Mouse (Mus musculus): ENCODE results near the gene 2310011J03Rik. TPM values are rescaled to one million over a fixed set of nuclear protein-coding genes. Genes with fewer than 3 reads are reported as not detected.
A peak's percentile ranks its signal among the peaks of the same experiment; 100 is the strongest.

Gene 2310011J03Rik
- 58.4 and 62.4 TPM in 2 replicates for polyA plus RNA-seq (2012; rRNA removed)

DNA sequence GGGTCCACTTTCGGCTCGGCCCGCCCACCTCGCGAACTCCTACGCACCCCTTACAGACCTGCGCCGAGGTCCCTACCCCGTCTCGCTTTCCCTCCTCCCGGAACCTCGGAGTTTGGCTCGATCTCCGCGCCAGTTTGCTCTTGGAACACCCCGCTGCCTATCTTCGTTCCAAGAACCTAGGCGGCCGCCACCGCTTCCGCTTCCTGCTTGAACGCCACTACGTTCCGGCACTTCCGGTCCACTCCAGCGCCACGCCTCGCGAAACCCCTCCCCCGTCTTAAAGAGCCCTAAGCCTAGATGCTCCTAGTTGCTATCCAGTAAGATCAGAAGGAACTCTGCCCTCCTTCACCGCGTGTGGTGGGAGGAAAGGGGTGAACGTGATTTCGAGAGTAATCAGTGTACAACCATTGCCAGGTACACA is at the start of gene 2310011J03Rik:
Gene 2310011J03Rik (minus strand): TSS at position 198 of the 421 bp plus-strand sequence.
- WGBS = under 1% methylated on average over 34 of the region's 34 CpGs
- peak within 1 kb of the TSS; percentile 96 for H3K4me3 ChIP-seq (replicated peaks; ENCODE audit: extremely low read depth, low read depth, low read length)
- peak; percentile 84 for TF ChIP-seq POLR2A (IDR thresholded peaks at IDR 0.05; ENCODE audit: borderline replicate concordance, extremely low read depth, low read depth, low read length)
- TF ChIP-seq CTCF (IDR thresholded peaks at IDR 0.05; ENCODE audit: insufficient read depth, low read length) = no peak
- peaks cover 10% of the 10 kb centered on the region for H3K4me1 ChIP-seq (ENCODE audit: control insufficient read depth, insufficient read depth, low read length)
- peak; percentile 93 for DNase-seq

DNA sequence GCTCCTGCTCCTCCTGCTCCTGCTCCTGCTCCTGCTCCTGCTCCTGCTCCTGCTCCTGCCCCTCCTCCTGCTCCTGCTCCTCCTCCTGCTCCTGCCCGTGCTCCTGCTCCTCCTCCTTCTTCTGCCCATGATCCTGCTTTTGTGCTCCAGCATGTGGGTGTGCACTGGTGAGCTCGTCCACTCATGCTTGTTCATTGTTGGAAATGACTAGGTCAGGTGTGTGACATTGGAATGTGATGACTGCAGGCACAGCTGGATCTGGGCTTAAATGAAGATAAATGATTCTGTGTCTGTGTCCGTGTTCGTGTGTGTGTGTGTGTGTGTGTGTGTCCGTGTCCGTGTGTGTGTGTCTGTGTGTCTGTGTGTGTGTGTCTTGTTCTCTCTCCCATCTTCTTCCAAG is 48.1 kb upstream of the 2310011J03Rik start:
- no peak for TF ChIP-seq POLR2A (IDR thresholded peaks at IDR 0.05; ENCODE audit: borderline replicate concordance, extremely low read depth, low read depth, low read length)
- TF ChIP-seq CTCF (IDR thresholded peaks at IDR 0.05; ENCODE audit: insufficient read depth, low read length) = no peak
- no peaks in the 10 kb centered on the region for H3K4me1 ChIP-seq (ENCODE audit: control insufficient read depth, insufficient read depth, low read length)
- DNase-seq = no peak
- 86% methylated on average over 6 of the region's 6 CpGs for WGBS
- H3K4me3 ChIP-seq (replicated peaks; ENCODE audit: extremely low read depth, low read depth, low read length) = no peak overlapping the region

DNA sequence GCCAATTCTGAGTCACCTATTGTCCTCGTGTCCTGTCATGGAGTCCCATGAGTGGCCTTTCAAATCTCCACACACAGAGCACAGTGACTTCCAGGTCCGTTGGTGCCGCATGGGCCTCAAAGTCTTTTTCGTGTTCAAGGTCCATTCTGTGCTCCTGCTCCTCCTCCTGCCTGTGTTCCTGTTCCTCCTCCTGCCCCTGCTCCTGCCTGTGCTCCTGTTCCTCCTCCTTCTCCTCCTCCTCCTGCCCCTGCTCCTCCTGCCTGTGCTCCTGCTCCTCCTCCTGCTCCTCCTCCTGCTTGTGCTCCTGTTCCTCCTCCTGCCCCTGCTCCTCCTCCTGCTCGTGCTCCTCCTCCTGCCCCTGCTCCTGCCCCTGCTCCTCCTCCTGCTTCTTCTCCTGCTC is 47.6 kb upstream of the 2310011J03Rik start:
- no peak for TF ChIP-seq CTCF (IDR thresholded peaks at IDR 0.05; ENCODE audit: insufficient read depth, low read length)
- TF ChIP-seq POLR2A (IDR thresholded peaks at IDR 0.05; ENCODE audit: borderline replicate concordance, extremely low read depth, low read depth, low read length) = no peak
- H3K4me1 ChIP-seq (ENCODE audit: control insufficient read depth, insufficient read depth, low read length) = no peaks in the 10 kb centered on the region
- 48% methylated on average over 5 of the region's 5 CpGs for WGBS
- DNase-seq = no peak
- no peak overlapping the region for H3K4me3 ChIP-seq (replicated peaks; ENCODE audit: extremely low read depth, low read depth, low read length)

DNA sequence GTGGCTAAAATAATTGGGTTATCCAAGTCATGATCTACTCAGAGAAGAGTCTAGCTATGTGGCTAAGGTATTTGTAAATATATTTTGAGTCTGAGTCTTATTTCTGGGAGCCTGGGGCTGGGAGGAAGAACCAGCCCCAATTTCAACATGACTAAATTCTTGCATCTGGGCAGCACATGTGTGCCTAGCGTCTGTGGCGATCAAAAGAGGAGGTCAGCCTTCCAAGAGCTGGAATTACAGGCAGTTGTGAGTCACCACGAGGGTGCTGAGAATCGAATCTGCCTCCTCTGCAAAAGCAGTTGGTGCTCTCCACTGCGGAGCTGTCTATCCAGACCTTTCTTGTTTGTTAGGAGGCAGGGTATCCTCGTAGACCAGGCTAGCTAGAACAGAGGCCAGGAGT is 45.4 kb upstream of the 2310011J03Rik start:
- H3K4me3 ChIP-seq (replicated peaks; ENCODE audit: extremely low read depth, low read depth, low read length) = no peak overlapping the region
- WGBS = 67% methylated on average over 6 of the region's 6 CpGs
- H3K4me1 ChIP-seq (ENCODE audit: control insufficient read depth, insufficient read depth, low read length) = no peaks in the 10 kb centered on the region
- no peak for DNase-seq
- TF ChIP-seq CTCF (IDR thresholded peaks at IDR 0.05; ENCODE audit: insufficient read depth, low read length) (no peak), POLR2A (IDR thresholded peaks at IDR 0.05; ENCODE audit: borderline replicate concordance, extremely low read depth, low read depth, low read length) (no peak)

DNA sequence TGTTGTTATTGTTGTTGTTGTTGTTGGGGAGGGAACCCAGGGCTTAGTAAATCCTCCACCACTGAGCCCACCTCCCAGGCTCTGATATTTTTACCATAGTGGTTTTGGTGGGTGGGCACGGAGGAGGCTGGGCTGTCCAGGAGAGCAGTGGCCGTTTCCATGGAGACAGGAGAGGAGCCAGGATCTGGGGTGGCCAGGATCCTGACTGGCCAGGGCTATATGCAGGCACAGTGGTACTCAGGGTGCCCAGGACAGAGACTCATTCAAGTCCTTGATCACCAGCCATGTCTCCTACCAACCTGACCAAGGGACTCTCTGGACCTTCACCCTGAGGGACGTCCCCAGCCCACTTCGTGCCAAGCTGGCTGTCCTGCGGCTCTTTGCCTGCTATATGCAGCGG is 43.4 kb upstream of the 2310011J03Rik start:
- Histone ChIP-seq H3K4me1 (ENCODE audit: control insufficient read depth, insufficient read depth, low read length) (no peaks in the 10 kb centered on the region), H3K4me3 (replicated peaks; ENCODE audit: extremely low read depth, low read depth, low read length) (no peak overlapping the region)
- TF ChIP-seq CTCF (IDR thresholded peaks at IDR 0.05; ENCODE audit: insufficient read depth, low read length) (no peak), POLR2A (IDR thresholded peaks at IDR 0.05; ENCODE audit: borderline replicate concordance, extremely low read depth, low read depth, low read length) (no peak)
- 39% methylated on average over 6 of the region's 6 CpGs for WGBS
- no peak for DNase-seq

DNA sequence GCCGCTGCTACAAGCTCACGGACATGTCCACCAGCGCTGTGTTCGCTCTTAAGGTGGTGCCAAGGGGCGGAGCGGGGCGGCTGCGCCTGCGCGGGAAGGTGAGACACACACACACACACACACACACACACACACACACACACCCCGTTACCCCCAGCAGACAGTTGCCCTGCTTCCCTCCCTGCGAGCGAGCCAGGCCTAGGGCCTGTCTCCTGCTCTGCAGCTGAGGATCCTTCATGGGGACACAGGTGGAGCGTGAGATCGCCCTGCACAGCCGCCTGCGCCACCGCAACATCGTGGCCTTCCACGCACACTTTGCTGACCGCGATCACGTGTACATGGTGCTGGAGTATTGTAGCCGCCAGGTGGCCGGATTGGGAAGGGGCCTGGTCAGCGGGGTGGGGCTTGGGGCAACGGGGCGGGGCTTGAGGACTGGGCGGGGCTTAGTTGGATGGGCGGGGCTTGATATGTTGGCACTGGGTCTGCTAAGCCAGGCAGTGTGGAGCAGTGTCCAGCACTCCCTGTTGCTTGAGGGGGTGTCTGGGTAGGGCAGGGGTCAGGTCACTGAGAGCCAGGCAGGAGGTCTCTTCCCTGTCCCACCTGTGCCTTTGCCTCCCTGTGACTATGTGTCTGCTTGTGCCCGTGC is 37.8 kb upstream of the 2310011J03Rik start:
- WGBS = 7% methylated on average over 29 of the region's 31 CpGs
- H3K4me3 ChIP-seq (replicated peaks; ENCODE audit: extremely low read depth, low read depth, low read length) = peak overlapping the region; percentile 14
- DNase-seq = peak; percentile 36
- TF ChIP-seq CTCF (IDR thresholded peaks at IDR 0.05; ENCODE audit: insufficient read depth, low read length) = no peak
- no peak for TF ChIP-seq POLR2A (IDR thresholded peaks at IDR 0.05; ENCODE audit: borderline replicate concordance, extremely low read depth, low read depth, low read length)
- 0 out of 2 replicates have a peak, but pooled peaks cover 3% of the 10 kb centered on the region for H3K4me1 ChIP-seq (ENCODE audit: control insufficient read depth, insufficient read depth, low read length)

DNA sequence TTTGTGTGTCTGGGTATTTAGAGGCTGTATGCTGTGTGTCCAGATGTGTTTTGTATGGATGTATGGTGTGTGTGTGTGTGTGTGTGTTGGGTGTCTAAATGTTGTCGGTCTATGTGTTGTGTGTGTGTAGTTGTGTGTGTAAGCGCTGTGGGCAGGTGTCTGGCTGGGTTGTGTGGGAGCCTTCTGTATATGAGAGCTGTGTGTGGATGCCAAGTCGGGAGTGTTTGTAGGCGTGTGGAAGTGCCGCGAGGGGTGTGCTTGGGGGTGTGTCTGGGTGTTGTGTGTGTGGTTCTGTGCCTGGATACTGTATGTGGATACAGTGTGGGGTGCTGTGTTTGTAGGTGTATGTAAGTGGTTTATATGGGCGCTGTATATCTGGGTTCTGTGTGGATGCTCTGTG is 37.0 kb upstream of the 2310011J03Rik start:
- WGBS = 24% methylated on average over 7 of the region's 7 CpGs
- no peak for DNase-seq
- TF ChIP-seq POLR2A (IDR thresholded peaks at IDR 0.05; ENCODE audit: borderline replicate concordance, extremely low read depth, low read depth, low read length) (no peak), CTCF (IDR thresholded peaks at IDR 0.05; ENCODE audit: insufficient read depth, low read length) (no peak)
- Histone ChIP-seq H3K4me1 (ENCODE audit: control insufficient read depth, insufficient read depth, low read length) (0 out of 2 replicates have a peak, but pooled peaks cover 3% of the 10 kb centered on the region), H3K4me3 (replicated peaks; ENCODE audit: extremely low read depth, low read depth, low read length) (no peak overlapping the region)

DNA sequence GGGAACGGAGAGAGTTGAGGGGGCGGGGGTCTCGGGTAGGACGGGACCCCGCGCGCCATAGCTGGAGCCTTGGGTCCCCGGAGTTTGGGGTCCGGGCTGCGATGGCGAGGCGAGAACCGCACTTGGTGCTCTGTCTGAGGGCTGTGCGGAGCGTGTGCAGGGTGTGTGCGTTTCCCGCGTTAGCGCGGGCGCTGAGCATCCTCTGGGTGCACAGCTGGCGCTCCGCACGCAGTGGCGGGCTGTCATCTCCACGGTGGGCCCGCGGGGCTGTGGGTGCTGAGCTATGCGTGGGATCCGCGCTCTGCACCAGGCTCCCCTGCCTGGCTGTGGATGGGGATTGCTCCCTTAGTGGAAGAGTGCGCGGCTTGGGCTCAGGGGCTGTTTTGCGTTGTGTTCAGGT is 36.4 kb upstream of the 2310011J03Rik start:
- no peak for TF ChIP-seq CTCF (IDR thresholded peaks at IDR 0.05; ENCODE audit: insufficient read depth, low read length)
- TF ChIP-seq POLR2A (IDR thresholded peaks at IDR 0.05; ENCODE audit: borderline replicate concordance, extremely low read depth, low read depth, low read length) = no peak

DNA sequence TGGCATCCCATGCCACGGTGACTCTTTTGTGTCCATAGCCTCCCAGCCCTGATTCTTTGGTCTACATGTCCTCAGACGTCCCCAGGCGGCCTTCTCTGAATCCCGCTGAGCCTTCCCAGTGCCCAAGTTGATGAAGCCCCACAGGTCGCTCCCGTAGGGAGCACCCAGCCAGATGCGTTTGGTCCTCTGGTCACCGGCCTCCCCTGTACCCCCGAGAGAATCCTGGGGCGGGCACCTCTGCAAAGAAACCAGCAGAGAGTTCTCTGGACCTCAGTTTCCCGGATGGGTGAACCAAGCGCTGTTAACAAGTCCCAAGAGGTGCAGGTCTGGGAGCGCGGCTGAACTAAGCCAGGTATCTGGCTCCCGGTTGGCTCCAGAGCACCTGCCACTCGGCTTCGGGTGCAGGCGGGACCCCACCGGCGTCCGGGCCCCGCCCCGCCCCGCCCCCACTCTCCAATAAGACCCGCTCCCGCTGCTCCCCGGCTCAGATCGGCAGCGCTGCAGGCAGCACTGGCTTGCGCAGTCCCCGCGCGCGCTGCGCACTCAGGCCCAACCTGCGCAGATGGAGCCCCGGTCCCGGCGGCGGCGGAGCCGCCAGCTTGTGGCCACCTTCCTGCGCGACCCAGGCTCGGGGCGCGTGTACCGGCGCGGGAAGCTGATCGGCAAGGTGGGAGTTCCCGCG is 35.8 kb upstream of the 2310011J03Rik start, which contains the start of gene Plk5:
Gene Plk5 (plus strand): TSS at position 459 of the 682 bp plus-strand sequence.
- Histone ChIP-seq H3K4me1 (ENCODE audit: control insufficient read depth, insufficient read depth, low read length) (0 out of 2 replicates have a peak, but pooled peaks cover 3% of the 10 kb centered on the region), H3K4me3 (replicated peaks; ENCODE audit: extremely low read depth, low read depth, low read length) (no peak within 1 kb of the TSS)
- WGBS = 3% methylated on average over 53 of the region's 53 CpGs
- no peak for TF ChIP-seq POLR2A (IDR thresholded peaks at IDR 0.05; ENCODE audit: borderline replicate concordance, extremely low read depth, low read depth, low read length)
- TF ChIP-seq CTCF (IDR thresholded peaks at IDR 0.05; ENCODE audit: insufficient read depth, low read length) = no peak
- no peak for DNase-seq

More for the DNA sequence above, 36.4 kb upstream of the 2310011J03Rik start:
- no peak for DNase-seq
- 2% methylated on average over 34 of the region's 34 CpGs for WGBS
- Histone ChIP-seq H3K4me3 (replicated peaks; ENCODE audit: extremely low read depth, low read depth, low read length) (no peak overlapping the region), H3K4me1 (ENCODE audit: control insufficient read depth, insufficient read depth, low read length) (0 out of 2 replicates have a peak, but pooled peaks cover 3% of the 10 kb centered on the region)

All from lung, adult 2 months (tissue).